Mouse (Mus musculus) myocyte (in vitro differentiated cells): ENCODE measurements around the gene Tbata. TPM values are rescaled to one million over a fixed set of nuclear protein-coding genes. Genes with fewer than 3 reads are reported as not detected.
A peak's percentile ranks its signal among the peaks of the same experiment; 100 is the strongest.

ENCODE experiments used
- H3K27me3 ChIP-seq: one replicate; pipeline ENCODE4 v1.6.1; 2011; ENCODE audit not compliant: control insufficient read depth, insufficient read depth, insufficient read length
- H3K36me3 ChIP-seq: one replicate; pipeline ENCODE4 v1.6.1; 2011; ENCODE audit not compliant: control insufficient read depth, insufficient read depth
- H3K4me2 ChIP-seq: one replicate; pipeline ENCODE4 v1.6.1; 2011; ENCODE audit warnings: low read depth, control low read depth
- H3K4me3 ChIP-seq: one replicate; pipeline ENCODE4 v1.5.1; 2011; ENCODE audit warnings: mild to moderate bottlenecking, control low read depth, moderate library complexity
- H3K79me2 ChIP-seq: one replicate; pipeline ENCODE4 v1.6.1; 2011; ENCODE audit not compliant: control insufficient read depth, insufficient read depth
- H3ac ChIP-seq: one replicate; pipeline ENCODE4 v1.6.1; 2011; ENCODE audit not compliant: control insufficient read depth, insufficient read length
- CEBPB ChIP-seq: IDR thresholded peaks from 2 replicates; pipeline ENCODE4 v1.6.1; 2011; ENCODE audit warnings: mild to moderate bottlenecking, moderate library complexity; ENCODE audit not compliant: poor library complexity, insufficient read depth, severe bottlenecking
- E2F4 ChIP-seq: IDR thresholded peaks from one replicate; pipeline ENCODE4 v1.6.1; 2011; ENCODE audit warnings: mild to moderate bottlenecking, control low read depth, moderate library complexity; ENCODE audit not compliant: insufficient read depth
- MAX ChIP-seq: IDR thresholded peaks from one replicate; pipeline ENCODE4 v1.6.1; 2011; ENCODE audit warnings: low read depth, mild to moderate bottlenecking, control low read depth
- MYOD1 ChIP-seq, 3 experiments: IDR thresholded peaks; one replicate each; pipeline ENCODE4 v1.6.1; 2011; ENCODE audit warnings: control low read depth in 2 of 3, low read depth in 2 of 3, mild to moderate bottlenecking in 2 of 3, moderate library complexity in 1 of 3; ENCODE audit not compliant: insufficient read length in 2 of 3, control insufficient read depth in 1 of 3
- MYOG ChIP-seq, 3 experiments: IDR thresholded peaks; one replicate each; pipeline ENCODE4 v1.6.1; 2011; ENCODE audit warnings: control low read depth in 2 of 3, low read depth in 2 of 3, mild to moderate bottlenecking in 2 of 3; ENCODE audit not compliant: insufficient read length in 2 of 3, control insufficient read depth in 1 of 3, insufficient read depth in 1 of 3
- POLR2A ChIP-seq: IDR thresholded peaks from one replicate; pipeline ENCODE4 v1.6.1; 2011; ENCODE audit warnings: low read depth, mild to moderate bottlenecking, control low read depth, moderate library complexity; ENCODE audit not compliant: insufficient read length
- POLR2AphosphoS2 ChIP-seq: IDR thresholded peaks from one replicate; pipeline ENCODE4 v1.6.1; 2011; ENCODE audit warnings: low read depth, control low read depth; ENCODE audit not compliant: insufficient read length
- REST ChIP-seq: IDR thresholded peaks from one replicate; pipeline ENCODE4 v1.6.1; 2011; ENCODE audit warnings: mild to moderate bottlenecking, control low read depth, moderate library complexity; ENCODE audit not compliant: insufficient read depth, insufficient read length
- SRF ChIP-seq: IDR thresholded peaks from one replicate; pipeline ENCODE4 v1.6.1; 2011; ENCODE audit warnings: low read depth; ENCODE audit not compliant: control insufficient read depth, insufficient read length
- TCF12 ChIP-seq: IDR thresholded peaks from one replicate; pipeline ENCODE4 v1.6.1; 2011; ENCODE audit warnings: mild to moderate bottlenecking, control low read depth; ENCODE audit not compliant: poor library complexity, insufficient read depth, severe bottlenecking
- TCF3 ChIP-seq: IDR thresholded peaks from one replicate; pipeline ENCODE4 v1.6.1; 2011; ENCODE audit warnings: low read depth, control low read depth; ENCODE audit not compliant: insufficient read length
- USF1 ChIP-seq: IDR thresholded peaks from one replicate; pipeline ENCODE4 v1.6.1; 2011; ENCODE audit warnings: low read depth, mild to moderate bottlenecking, control low read depth, moderate library complexity
- polyA plus RNA-seq: library from polyadenylated mRNA; unstranded; fragments of >200 nt; fragmentation: generic; extraction: Trizol; gene quantifications from one replicate; pipeline ENCODE4 v1.2.1, GENCODE M21; 2012; ENCODE audit warnings: missing spikeins

The Tbata gene
- polyA plus RNA-seq, 1 experiment = not detected

- Histone ChIP-seq H3ac (peak overlapping the region; percentile 96), H3K4me2 (peak overlapping the region; percentile 65), H3K27me3 (no peaks in the 10 kb centered on the region), H3K4me3 (peak overlapping the region; percentile 77), H3K79me2 (peaks cover 45% of the 10 kb centered on the region), H3K36me3 (peaks cover 9% of the 10 kb centered on the region)
- TF ChIP-seq POLR2A = no peak
- no peak for TF ChIP-seq MYOD1 (IDR thresholded peaks at IDR 0.05; ENCODE audit: control insufficient read depth in 1 of 3, insufficient read length in 2 of 3, low read depth in 2 of 3)
Measured at GRCm38 (mm10) chr10:61145766-61146118, 26.0 kb upstream of the Tbata start.

- peaks cover 40% of the 10 kb centered on the region for H3K79me2 ChIP-seq
- H3K4me3 ChIP-seq = peak overlapping the region; percentile 77
- TF ChIP-seq CEBPB (no peak), TCF3 (no peak), MYOD1 (IDR thresholded peaks at IDR 0.05; ENCODE audit: control insufficient read depth in 1 of 3, insufficient read length in 2 of 3, low read depth in 2 of 3) (no peak), SRF (no peak), MYOG (IDR thresholded peaks at IDR 0.05; ENCODE audit: control insufficient read depth in 1 of 3, insufficient read depth in 1 of 3, insufficient read length in 2 of 3, low read depth in 2 of 3) (peak in 2 of 3 experiments; percentile 31 to 58), POLR2A (peak; percentile 40), POLR2AphosphoS2 (no peak), TCF12 (no peak), REST (no peak), E2F4 (no peak)
- H3K27me3 ChIP-seq = no peaks in the 10 kb centered on the region
- peaks cover 9% of the 10 kb centered on the region for H3K36me3 ChIP-seq
- H3ac ChIP-seq = peak overlapping the region; percentile 96
- peak overlapping the region; percentile 70 for H3K4me2 ChIP-seq
Measured at GRCm38 (mm10) chr10:61146119-61146806, 25.5 kb upstream of the Tbata start.

- peak overlapping the region; percentile 96 for H3ac ChIP-seq
- no peaks in the 10 kb centered on the region for H3K27me3 ChIP-seq
- peak overlapping the region; percentile 77 for H3K4me3 ChIP-seq
- H3K4me2 ChIP-seq = peak overlapping the region; percentile 70
- H3K79me2 ChIP-seq = peaks cover 35% of the 10 kb centered on the region
- peaks cover 9% of the 10 kb centered on the region for H3K36me3 ChIP-seq
- TF ChIP-seq SRF (no peak), TCF3 (no peak), MAX (no peak), REST (no peak), USF1 (no peak), POLR2A (no peak), CEBPB (no peak), E2F4 (no peak), MYOD1 (IDR thresholded peaks at IDR 0.05; ENCODE audit: control insufficient read depth in 1 of 3, insufficient read length in 2 of 3, low read depth in 2 of 3) (no peak), POLR2AphosphoS2 (no peak), TCF12 (no peak), MYOG (IDR thresholded peaks at IDR 0.05; ENCODE audit: control insufficient read depth in 1 of 3, insufficient read depth in 1 of 3, insufficient read length in 2 of 3, low read depth in 2 of 3) (no peak)
Measured at GRCm38 (mm10) chr10:61146807-61147156, 25.0 kb upstream of the Tbata start.

DNA sequence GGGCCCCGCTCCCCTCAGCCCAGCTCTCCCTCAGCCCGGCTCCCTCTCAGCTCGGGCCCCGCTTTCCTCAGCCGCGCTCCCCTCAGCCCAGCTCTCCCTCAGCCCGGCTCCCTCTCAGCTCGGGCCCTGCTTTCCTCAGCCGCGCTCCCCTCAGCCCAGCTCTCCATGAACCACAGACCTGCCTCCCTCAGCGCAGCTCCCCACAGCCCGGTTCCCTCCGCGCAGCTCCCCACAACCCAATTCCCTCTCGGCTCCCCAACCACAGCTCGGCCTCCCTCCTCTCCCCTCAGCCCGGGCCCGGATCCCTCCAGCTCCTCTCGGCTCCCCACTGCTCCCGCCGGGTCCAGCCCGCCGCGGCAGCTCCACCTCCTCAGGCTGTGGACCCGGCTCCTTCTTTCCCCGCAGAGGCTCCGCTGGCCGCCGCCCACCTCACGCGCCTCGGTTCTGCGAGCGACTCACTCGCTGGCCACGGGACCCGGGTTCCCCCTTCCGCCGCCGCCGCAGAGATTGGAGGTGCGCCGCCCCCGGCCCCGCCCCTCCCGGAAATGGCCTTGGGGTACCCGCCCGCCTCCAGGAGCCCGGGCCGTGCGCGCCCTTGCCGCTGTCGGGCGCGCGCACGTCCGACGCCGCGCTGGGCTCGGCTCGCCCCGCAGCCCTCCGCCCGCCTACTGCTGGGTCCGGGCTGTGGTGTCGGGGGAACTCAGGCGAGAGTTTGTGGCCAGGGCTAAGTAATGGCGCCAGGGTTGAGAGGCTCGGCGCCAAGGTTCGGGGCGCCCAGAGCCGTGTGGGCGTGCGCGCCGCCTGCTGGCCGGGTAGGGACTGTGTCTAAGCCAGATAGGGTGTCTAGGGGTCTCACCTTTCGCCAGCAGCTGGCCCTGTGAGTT is 24.4 kb upstream of the Tbata start, which contains the start of gene Sgpl1:
Gene Sgpl1 (minus strand): TSS at position 547 of the 884 bp plus-strand sequence.
- peaks cover 9% of the 10 kb centered on the region for H3K36me3 ChIP-seq
- TF ChIP-seq MAX = no peak
- no peak for TF ChIP-seq SRF
- TF ChIP-seq POLR2A = peak; percentile 85
- TF ChIP-seq E2F4 = no peak
- no peak for TF ChIP-seq USF1
- no peak for TF ChIP-seq REST
- TF ChIP-seq TCF12 = no peak
- TF ChIP-seq MYOD1 (IDR thresholded peaks at IDR 0.05; ENCODE audit: control insufficient read depth in 1 of 3, insufficient read length in 2 of 3, low read depth in 2 of 3) = peak in 1 of 3 experiments; percentile 3
- TF ChIP-seq POLR2AphosphoS2 = peak; percentile 46
- TF ChIP-seq MYOG (IDR thresholded peaks at IDR 0.05; ENCODE audit: control insufficient read depth in 1 of 3, insufficient read depth in 1 of 3, insufficient read length in 2 of 3, low read depth in 2 of 3) = peak in 1 of 3 experiments; percentile 12
- no peak for TF ChIP-seq TCF3
- no peak for TF ChIP-seq CEBPB
- peaks cover 29% of the 10 kb centered on the region for H3K79me2 ChIP-seq
- peak within 1 kb of the TSS; percentile 70 for H3K4me2 ChIP-seq
- H3K27me3 ChIP-seq = no peaks in the 10 kb centered on the region
- H3K4me3 ChIP-seq = peak within 1 kb of the TSS; percentile 77
- peak within 1 kb of the TSS; percentile 96 for H3ac ChIP-seq
